Mouse (Mus musculus): ENCODE measurements at regions not wholly inside any gene's neighbourhood (a gene's known extent, or its start where the extent isn't known, plus 50 kb on each side); places are given as distances from the start of the nearest gene placed in this dataset.

DNA sequence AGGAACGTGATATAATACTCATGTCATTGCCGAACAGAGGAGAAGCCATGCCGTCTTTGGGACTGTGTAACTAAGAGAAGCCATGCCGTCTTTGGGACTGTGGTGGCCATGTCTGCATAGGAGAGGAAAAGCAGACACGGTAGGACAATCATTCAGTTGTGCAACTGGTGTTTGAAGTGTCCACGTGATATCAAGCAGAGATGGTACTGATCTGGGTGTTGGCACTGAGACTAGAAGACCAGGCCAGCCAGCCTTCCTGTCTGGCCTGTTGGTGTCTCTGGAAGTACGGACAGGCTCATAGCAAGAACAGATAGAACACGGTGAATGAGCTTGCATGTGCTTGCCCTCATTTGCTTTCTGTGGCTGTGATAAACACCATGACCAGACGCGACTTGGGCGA, 175.7 kb downstream of the Slc38a4 start:
- TF ChIP-seq CTCF (IDR thresholded peaks at IDR 0.05; ENCODE audit: low read depth) (no peak), EP300 (IDR thresholded peaks at IDR 0.05; ENCODE audit: low read depth) (no peak)

All from liver, postnatal 0 days (tissue).